Mouse (Mus musculus): ENCODE measurements around the gene Parp16.

- TF ChIP-seq CTCF (IDR thresholded peaks at IDR 0.05; ENCODE audit: low read depth, low read length): peak; percentile 75
- no peak for TF ChIP-seq POLR2A (IDR thresholded peaks at IDR 0.05; ENCODE audit: borderline replicate concordance, low read depth, low read length)
These were observed 1.8 kb downstream of the Parp16 start for GRCm38 (mm10) chr9:65196738-65197569.
